Mouse (Mus musculus) right cerebral cortex, postnatal 36 days (tissue): ENCODE measurements around the gene Afg1l.

Experiments
- DNase-seq, 2 experiments: peaks; one replicate each; pipeline ENCODE4 v3.0.0; 2022; ENCODE audit warnings: low spot score in 2 of 2, mixed read lengths in 1 of 2

The Afg1l gene

GRCm38 (mm10) chr10:42478341-42478720, at the start of gene Afg1l:
Gene Afg1l (minus strand): TSS chr10:42478565.
- DNase-seq, result peak; percentile 93

- no peak for DNase-seq
Measured at GRCm38 (mm10) chr10:42525682-42526081, 47.3 kb upstream of the Afg1l start.

- DNase-seq, result no peak
Measured at GRCm38 (mm10) chr10:42523556-42524162, 45.3 kb upstream of the Afg1l start.

- DNase-seq, result no peak
Measured at GRCm38 (mm10) chr10:42522912-42523311, 44.5 kb upstream of the Afg1l start.

- no peak for DNase-seq
Measured at GRCm38 (mm10) chr10:42521315-42521981, 43.1 kb upstream of the Afg1l start.

GRCm38 (mm10) chr10:42518363-42518762, 40.0 kb upstream of the Afg1l start:
- DNase-seq, result no peak

GRCm38 (mm10) chr10:42514125-42514524, 35.8 kb upstream of the Afg1l start:
- DNase-seq, result no peak

GRCm38 (mm10) chr10:42511184-42512135, 33.1 kb upstream of the Afg1l start:
- DNase-seq, result no peak

GRCm38 (mm10) chr10:42510141-42510540, 31.8 kb upstream of the Afg1l start:
- no peak for DNase-seq

GRCm38 (mm10) chr10:42504096-42504710, 25.8 kb upstream of the Afg1l start:
- DNase-seq, result no peak

GRCm38 (mm10) chr10:42502349-42503111, 24.2 kb upstream of the Afg1l start:
- peak; percentile 58 to 67 for DNase-seq

GRCm38 (mm10) chr10:42501775-42502348, 23.5 kb upstream of the Afg1l start, which contains the start of gene Snx3:
Gene Snx3 (plus strand): TSS chr10:42502030.
- DNase-seq, result peak; percentile 96

GRCm38 (mm10) chr10:42501161-42501560, 22.8 kb upstream of the Afg1l start:
- no peak for DNase-seq

GRCm38 (mm10) chr10:42500611-42501010, 22.2 kb upstream of the Afg1l start:
- no peak for DNase-seq

GRCm38 (mm10) chr10:42493000-42493399, 14.6 kb upstream of the Afg1l start:
- DNase-seq, result no peak

GRCm38 (mm10) chr10:42492027-42492771, 13.8 kb upstream of the Afg1l start:
- DNase-seq, result no peak

- no peak for DNase-seq
Measured at GRCm38 (mm10) chr10:42491158-42491557, 12.8 kb upstream of the Afg1l start.

- no peak for DNase-seq
Measured at GRCm38 (mm10) chr10:42488606-42489296, 10.4 kb upstream of the Afg1l start.

GRCm38 (mm10) chr10:42480719-42481118, 2.4 kb upstream of the Afg1l start:
- DNase-seq, result no peak
